Mouse (Mus musculus): ENCODE measurements at regions not wholly inside any gene's neighbourhood (a gene's known extent, or its start where the extent isn't known, plus 50 kb on each side); places are given as distances from the start of the nearest gene placed in this dataset.
A peak's percentile ranks its signal among the peaks of the same experiment; 100 is the strongest.
"Not testable (repeated sequence)": the region's sequence is repeated elsewhere in the genome, so short reads cannot be mapped to it uniquely, and the experiment has no call there.

DNA sequence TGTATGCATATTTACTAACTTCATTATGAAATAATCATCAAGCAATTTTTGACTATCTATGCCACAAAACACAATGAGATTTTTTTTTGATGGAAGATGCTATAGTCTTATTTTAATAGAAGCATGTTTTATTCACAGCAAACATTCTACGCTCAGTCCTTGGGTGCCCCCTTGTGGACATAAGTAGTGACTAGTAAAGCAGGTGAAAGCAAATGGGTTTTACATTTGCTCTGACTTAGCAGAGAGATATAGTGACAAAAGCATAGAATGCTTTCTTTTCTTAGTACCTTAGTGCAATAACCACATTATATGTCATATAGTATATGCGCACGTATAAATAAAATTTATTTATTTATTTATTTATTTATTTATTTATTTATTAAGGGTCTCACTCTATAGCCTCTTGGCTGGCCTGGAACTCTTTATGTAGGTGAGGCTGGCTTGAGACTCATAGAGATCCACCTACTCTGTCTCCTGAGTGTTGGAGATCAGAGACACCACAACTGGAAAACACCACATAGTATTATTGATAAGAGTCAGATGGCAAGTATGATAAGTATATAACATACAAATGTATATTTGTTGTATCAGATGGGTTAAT lies 136.5 kb upstream of the Arhgap42 start:
- Histone ChIP-seq H3K9ac (ENCODE audit: low read length) (no peak overlapping the region), H3K36me3 (ENCODE audit: control insufficient read depth, insufficient read depth, low read length) (no peaks in the 10 kb centered on the region), H3K9me3 (ENCODE audit: control insufficient read depth, low read length) (no peaks in the 10 kb centered on the region), H3K4me2 (ENCODE audit: low read depth, low read length) (no peak overlapping the region), H3K27me3 (ENCODE audit: control insufficient read depth, insufficient read depth, low read depth, low read length) (no peaks in the 10 kb centered on the region), H3K4me3 (ENCODE audit: low read length) (no peak overlapping the region), H3K4me1 (replicated peaks; ENCODE audit: control insufficient read depth, insufficient read depth, low read length) (no peaks in the 10 kb centered on the region), H3K27ac (ENCODE audit: low read length) (no peak overlapping the region)
- no peak for ATAC-seq (ENCODE audit: low read depth)
- 20% methylated on average over 3 of the region's 3 CpGs for WGBS

DNA sequence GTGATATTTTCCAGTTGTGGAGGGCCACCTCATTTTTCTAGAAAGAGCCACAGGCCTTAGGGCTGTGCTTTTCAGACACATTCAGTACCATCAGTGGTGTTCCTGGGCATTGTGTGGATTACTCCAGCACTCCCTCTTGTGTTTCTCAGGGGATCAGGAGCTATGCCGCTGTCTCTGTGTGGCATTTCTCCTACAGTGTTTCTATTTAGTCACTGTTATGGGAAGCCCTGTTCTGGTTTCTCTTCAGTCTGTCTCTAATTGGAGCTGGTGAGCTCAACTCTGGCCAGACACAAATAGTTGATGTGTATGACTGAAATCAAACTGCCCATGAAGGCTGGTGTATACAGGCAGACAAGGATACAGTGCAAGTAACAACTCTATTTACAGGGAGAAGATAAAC lies 133.7 kb upstream of the Arhgap42 start:
- H3K4me1 ChIP-seq (replicated peaks; ENCODE audit: control insufficient read depth, insufficient read depth, low read length) = no peaks in the 10 kb centered on the region
- H3K27ac ChIP-seq (ENCODE audit: low read length) = no peak overlapping the region
- no peak overlapping the region for H3K9ac ChIP-seq (ENCODE audit: low read length)
- no peaks in the 10 kb centered on the region for H3K36me3 ChIP-seq (ENCODE audit: control insufficient read depth, insufficient read depth, low read length)
- H3K9me3 ChIP-seq (ENCODE audit: control insufficient read depth, low read length) = no peaks in the 10 kb centered on the region
- H3K4me3 ChIP-seq (ENCODE audit: low read length) = no peak overlapping the region
- ATAC-seq (ENCODE audit: low read depth) = peak; percentile 74
- H3K4me2 ChIP-seq (ENCODE audit: low read depth, low read length) = no peak overlapping the region
- no peaks in the 10 kb centered on the region for H3K27me3 ChIP-seq (ENCODE audit: control insufficient read depth, insufficient read depth, low read depth, low read length)
- 48% methylated on average over 1 of the region's 1 CpGs for WGBS

DNA sequence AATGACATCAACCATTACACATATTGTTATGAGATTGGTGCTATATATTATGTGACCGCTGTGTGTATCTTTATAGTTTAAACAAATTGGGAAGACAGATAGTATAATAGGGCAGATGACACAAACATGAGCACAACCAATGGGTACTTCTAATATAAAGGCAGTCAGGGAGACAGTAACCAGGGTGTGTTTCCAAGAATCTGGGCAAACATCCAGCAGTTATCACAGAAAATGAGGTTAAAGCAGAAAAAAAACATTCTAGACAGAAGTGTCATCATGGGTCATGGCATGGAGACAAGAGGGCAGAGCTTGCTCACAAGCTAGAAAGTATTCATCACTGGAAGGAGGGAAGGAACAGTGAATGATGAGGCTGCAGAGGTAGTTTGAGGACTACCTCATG lies 129.8 kb upstream of the Arhgap42 start:
- H3K27me3 ChIP-seq (ENCODE audit: control insufficient read depth, insufficient read depth, low read depth, low read length) = no peaks in the 10 kb centered on the region
- no peak overlapping the region for H3K9ac ChIP-seq (ENCODE audit: low read length)
- no peak overlapping the region for H3K4me3 ChIP-seq (ENCODE audit: low read length)
- H3K4me1 ChIP-seq (replicated peaks; ENCODE audit: control insufficient read depth, insufficient read depth, low read length) = no peaks in the 10 kb centered on the region
- H3K27ac ChIP-seq (ENCODE audit: low read length) = no peak overlapping the region
- no peak for ATAC-seq (ENCODE audit: low read depth)
- 67% methylated on average over 1 of the region's 1 CpGs for WGBS
- no peak overlapping the region for H3K4me2 ChIP-seq (ENCODE audit: low read depth, low read length)
- no peaks in the 10 kb centered on the region for H3K9me3 ChIP-seq (ENCODE audit: control insufficient read depth, low read length)
- no peaks in the 10 kb centered on the region for H3K36me3 ChIP-seq (ENCODE audit: control insufficient read depth, insufficient read depth, low read length)

DNA sequence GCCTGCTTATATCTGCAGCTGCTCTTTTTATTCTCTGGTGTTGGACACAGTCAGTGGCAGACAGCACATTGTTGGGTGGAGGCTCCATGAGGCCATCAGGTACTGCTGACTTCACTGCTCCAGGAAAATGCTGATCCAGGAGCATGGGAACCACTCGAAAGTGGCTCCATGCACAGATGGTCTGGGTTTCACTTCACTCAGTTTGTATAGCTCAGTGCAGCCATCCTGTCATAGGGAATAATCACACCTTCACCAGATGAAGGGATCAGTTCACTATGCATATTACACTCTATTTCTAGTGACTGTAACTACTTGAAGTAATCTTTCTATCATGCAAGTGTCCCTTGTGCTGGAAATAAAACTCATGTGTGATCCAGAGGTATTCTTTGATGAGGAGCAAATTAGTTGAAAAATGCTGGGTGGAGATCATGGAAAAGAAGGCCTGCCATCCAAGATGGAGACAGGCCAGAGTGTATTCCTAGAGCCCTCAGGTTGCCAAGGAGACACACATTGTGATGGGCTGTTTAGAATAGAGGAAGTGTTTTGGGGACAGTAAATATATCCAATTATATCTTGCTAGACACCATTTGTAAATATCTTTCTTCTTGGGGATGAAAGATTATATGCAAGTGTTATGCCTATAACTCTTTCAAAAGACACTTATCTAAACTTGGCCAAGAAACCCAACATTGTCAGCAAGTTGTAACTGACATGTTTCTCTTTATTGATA lies 103.7 kb upstream of the Arhgap42 start:
- Histone ChIP-seq H3K4me1 (replicated peaks; ENCODE audit: control insufficient read depth, insufficient read depth, low read length) (no peaks in the 10 kb centered on the region), H3K4me2 (ENCODE audit: low read depth, low read length) (no peak overlapping the region), H3K27me3 (ENCODE audit: control insufficient read depth, insufficient read depth, low read depth, low read length) (no peaks in the 10 kb centered on the region), H3K9me3 (ENCODE audit: control insufficient read depth, low read length) (no peaks in the 10 kb centered on the region), H3K27ac (ENCODE audit: low read length) (no peak overlapping the region), H3K36me3 (ENCODE audit: control insufficient read depth, insufficient read depth, low read length) (no peaks in the 10 kb centered on the region), H3K9ac (ENCODE audit: low read length) (no peak overlapping the region), H3K4me3 (ENCODE audit: low read length) (no peak overlapping the region)
- WGBS = 32% methylated on average over 1 of the region's 1 CpGs
- peak; percentile 80 for ATAC-seq (ENCODE audit: low read depth)

DNA sequence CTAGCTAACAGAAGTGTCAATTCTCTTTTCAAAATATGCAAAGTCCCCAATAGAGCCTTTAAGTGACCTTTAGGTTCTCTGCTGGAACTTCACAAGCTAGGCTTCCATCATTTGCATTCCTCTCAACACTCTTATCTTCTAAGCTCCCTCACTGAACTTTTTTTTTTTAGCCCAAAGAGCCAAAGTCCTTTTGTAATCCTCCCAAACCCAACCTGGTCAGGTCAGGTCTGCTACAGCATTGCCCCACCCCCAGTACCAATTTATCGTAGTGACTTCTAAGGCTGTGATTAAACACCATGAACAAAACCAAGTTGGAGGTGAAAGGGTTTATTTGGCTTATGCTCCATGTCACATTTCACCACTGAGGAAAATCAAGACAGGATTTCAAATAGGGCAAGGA lies 79.7 kb upstream of the Arhgap42 start:
- no peaks in the 10 kb centered on the region for H3K27me3 ChIP-seq (ENCODE audit: control insufficient read depth, insufficient read depth, low read depth, low read length)
- H3K9ac ChIP-seq (ENCODE audit: low read length) = no peak overlapping the region
- H3K36me3 ChIP-seq (ENCODE audit: control insufficient read depth, insufficient read depth, low read length) = no peaks in the 10 kb centered on the region
- H3K9me3 ChIP-seq (ENCODE audit: control insufficient read depth, low read length) = no peaks in the 10 kb centered on the region
- ATAC-seq (ENCODE audit: low read depth) = no peak
- no peaks in the 10 kb centered on the region for H3K4me1 ChIP-seq (replicated peaks; ENCODE audit: control insufficient read depth, insufficient read depth, low read length)
- no peak overlapping the region for H3K4me2 ChIP-seq (ENCODE audit: low read depth, low read length)
- 67% methylated on average over 1 of the region's 1 CpGs for WGBS
- H3K4me3 ChIP-seq (ENCODE audit: low read length) = no peak overlapping the region
- H3K27ac ChIP-seq (ENCODE audit: low read length) = no peak overlapping the region

DNA sequence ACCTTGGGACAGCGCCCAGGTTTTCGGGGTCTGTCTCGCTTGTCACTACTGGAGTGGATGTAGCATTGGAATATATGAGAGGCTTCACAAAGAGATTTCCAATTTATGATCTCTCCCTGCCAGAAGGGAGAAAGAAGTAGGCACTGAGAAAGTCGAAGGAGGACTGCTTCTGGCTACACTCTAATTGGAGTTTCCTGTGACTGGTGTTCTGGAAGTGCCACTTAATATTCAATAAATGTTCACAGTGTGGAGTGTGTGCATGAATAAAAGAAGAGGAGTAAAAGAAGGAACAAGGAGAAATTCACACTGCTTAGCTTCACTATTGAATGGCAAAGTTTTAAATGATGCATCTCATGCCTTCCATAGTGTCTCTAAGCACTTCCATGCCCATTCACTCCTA lies 77.1 kb upstream of the Arhgap42 start:
- Histone ChIP-seq H3K9ac (ENCODE audit: low read length) (no peak overlapping the region), H3K27ac (ENCODE audit: low read length) (no peak overlapping the region), H3K4me3 (ENCODE audit: low read length) (no peak overlapping the region), H3K4me2 (ENCODE audit: low read depth, low read length) (no peak overlapping the region), H3K36me3 (ENCODE audit: control insufficient read depth, insufficient read depth, low read length) (no peaks in the 10 kb centered on the region), H3K9me3 (ENCODE audit: control insufficient read depth, low read length) (no peaks in the 10 kb centered on the region), H3K27me3 (ENCODE audit: control insufficient read depth, insufficient read depth, low read depth, low read length) (no peaks in the 10 kb centered on the region), H3K4me1 (replicated peaks; ENCODE audit: control insufficient read depth, insufficient read depth, low read length) (no peaks in the 10 kb centered on the region)
- WGBS = 87% methylated on average over 4 of the region's 4 CpGs
- ATAC-seq (ENCODE audit: low read depth) = no peak

DNA sequence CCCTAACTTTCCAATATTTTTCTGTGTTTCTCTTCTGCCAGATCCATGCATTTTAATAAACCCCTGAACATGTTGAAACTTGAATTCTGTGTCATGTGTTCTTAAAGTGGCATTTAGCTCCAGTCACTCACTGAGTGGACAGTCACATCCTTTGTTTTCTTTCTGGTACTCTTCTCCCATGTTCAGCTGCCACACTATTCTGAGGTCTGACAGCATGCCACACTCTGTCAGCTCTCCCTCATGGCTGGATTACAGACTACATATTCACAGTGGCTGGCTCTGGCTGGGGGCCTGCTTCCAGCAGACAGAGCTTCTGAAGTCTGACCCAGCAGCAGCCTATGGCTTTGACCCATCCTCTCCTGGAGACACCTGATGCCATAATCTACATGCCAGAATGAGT lies 73.4 kb upstream of the Arhgap42 start:
- Histone ChIP-seq H3K27ac (ENCODE audit: low read length) (no peak overlapping the region), H3K36me3 (ENCODE audit: control insufficient read depth, insufficient read depth, low read length) (no peaks in the 10 kb centered on the region), H3K9me3 (ENCODE audit: control insufficient read depth, low read length) (no peaks in the 10 kb centered on the region), H3K4me1 (replicated peaks; ENCODE audit: control insufficient read depth, insufficient read depth, low read length) (no peaks in the 10 kb centered on the region), H3K4me3 (ENCODE audit: low read length) (no peak overlapping the region), H3K9ac (ENCODE audit: low read length) (no peak overlapping the region), H3K27me3 (ENCODE audit: control insufficient read depth, insufficient read depth, low read depth, low read length) (no peaks in the 10 kb centered on the region), H3K4me2 (ENCODE audit: low read depth, low read length) (no peak overlapping the region)
- ATAC-seq (ENCODE audit: low read depth) = no peak

DNA sequence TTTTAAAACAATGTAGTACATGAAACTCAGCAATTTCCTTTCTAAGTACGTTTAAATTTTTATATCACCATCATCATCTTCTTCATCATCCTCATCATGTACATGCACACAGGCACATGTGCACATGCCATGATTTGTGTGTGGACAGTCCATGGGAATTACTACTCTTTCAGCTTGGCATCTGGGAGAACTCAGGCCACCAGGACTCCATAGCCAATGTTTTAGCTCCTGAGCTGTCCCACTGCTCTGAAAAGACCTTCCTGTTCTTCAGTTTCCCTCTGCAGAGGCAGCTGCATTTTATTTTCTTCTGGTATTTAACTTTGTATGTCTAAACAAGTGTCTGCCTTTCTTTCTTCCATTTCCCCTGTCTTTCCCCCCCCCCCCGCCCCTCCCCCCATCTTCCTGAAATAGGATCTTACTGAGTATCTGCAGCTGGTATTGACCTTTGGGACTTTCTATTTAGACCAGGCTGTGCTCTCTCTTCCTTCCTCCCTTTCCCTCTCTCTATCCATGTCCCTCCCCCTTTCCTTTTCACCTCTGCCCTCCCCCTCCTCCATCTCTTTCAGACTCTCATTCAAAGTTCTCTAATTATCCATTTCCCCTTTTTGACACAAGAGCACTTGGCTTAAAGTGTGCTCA lies 72.8 kb upstream of the Arhgap42 start:
- no peaks in the 10 kb centered on the region for H3K4me1 ChIP-seq (replicated peaks; ENCODE audit: control insufficient read depth, insufficient read depth, low read length)
- H3K4me2 ChIP-seq (ENCODE audit: low read depth, low read length) = no peak overlapping the region
- ATAC-seq (ENCODE audit: low read depth) = peak; percentile 17; the same call in 1 of the 2 replicates
- H3K27me3 ChIP-seq (ENCODE audit: control insufficient read depth, insufficient read depth, low read depth, low read length) = no peaks in the 10 kb centered on the region
- H3K36me3 ChIP-seq (ENCODE audit: control insufficient read depth, insufficient read depth, low read length) = no peaks in the 10 kb centered on the region
- 82% methylated on average over 1 of the region's 2 CpGs for WGBS
- H3K9me3 ChIP-seq (ENCODE audit: control insufficient read depth, low read length) = no peaks in the 10 kb centered on the region
- H3K4me3 ChIP-seq (ENCODE audit: low read length) = no peak overlapping the region
- H3K9ac ChIP-seq (ENCODE audit: low read length) = no peak overlapping the region
- H3K27ac ChIP-seq (ENCODE audit: low read length) = no peak overlapping the region

DNA sequence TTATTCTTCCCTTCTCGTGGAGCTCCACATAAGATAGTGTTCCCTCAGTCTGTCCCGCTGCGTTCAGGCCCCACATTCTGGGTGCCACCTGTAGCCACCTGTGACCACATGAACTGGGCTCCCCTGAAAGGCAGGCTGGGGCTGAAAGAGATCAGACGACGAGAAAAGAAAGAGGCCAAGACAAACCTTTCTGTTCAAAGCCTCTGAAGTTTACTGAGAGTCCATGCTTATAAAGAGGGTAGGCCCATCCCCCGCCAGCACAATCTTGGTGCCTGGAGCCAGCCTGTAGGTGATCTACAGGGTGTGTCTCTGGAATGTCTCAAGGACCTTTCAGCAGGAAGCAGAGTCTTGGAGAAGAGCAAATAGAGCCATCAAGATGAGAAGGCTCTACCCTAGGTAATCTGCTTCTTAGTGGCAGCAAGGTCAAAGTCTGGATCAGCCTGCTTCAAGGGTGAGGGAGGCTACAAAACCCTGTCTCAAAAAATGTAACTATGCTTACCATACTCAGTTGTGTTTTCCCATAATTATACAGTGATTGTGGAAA lies 72.2 kb upstream of the Arhgap42 start:
- ATAC-seq (ENCODE audit: low read depth) = not testable (repeated sequence)

More for the DNA sequence above, 72.2 kb upstream of the Arhgap42 start:
- H3K4me1 ChIP-seq (replicated peaks; ENCODE audit: control insufficient read depth, insufficient read depth, low read length); H3K27ac ChIP-seq (ENCODE audit: low read length); H3K9ac ChIP-seq (ENCODE audit: low read length); H3K4me3 ChIP-seq (ENCODE audit: low read length); H3K4me2 ChIP-seq (ENCODE audit: low read depth, low read length); H3K36me3 ChIP-seq (ENCODE audit: control insufficient read depth, insufficient read depth, low read length); H3K9me3 ChIP-seq (ENCODE audit: control insufficient read depth, low read length); H3K27me3 ChIP-seq (ENCODE audit: control insufficient read depth, insufficient read depth, low read depth, low read length): not testable (repeated sequence)
- 61% methylated on average over 6 of the region's 6 CpGs for WGBS

Data from lung, embryonic 16.5 days (tissue).